Mouse (Mus musculus) R1 (cell line): Measurements from ENCODE around the gene Nhlrc2.
"Not testable (repeated sequence)": the region's sequence is repeated elsewhere in the genome, so short reads cannot be mapped to it uniquely, and the experiment has no call there.

Experiments used
- DNase-seq: peaks from one replicate; pipeline ENCODE4 v3.0.0-alpha.2; 2018; ENCODE audit warnings: low read depth, low spot score

Gene Nhlrc2

DNA sequence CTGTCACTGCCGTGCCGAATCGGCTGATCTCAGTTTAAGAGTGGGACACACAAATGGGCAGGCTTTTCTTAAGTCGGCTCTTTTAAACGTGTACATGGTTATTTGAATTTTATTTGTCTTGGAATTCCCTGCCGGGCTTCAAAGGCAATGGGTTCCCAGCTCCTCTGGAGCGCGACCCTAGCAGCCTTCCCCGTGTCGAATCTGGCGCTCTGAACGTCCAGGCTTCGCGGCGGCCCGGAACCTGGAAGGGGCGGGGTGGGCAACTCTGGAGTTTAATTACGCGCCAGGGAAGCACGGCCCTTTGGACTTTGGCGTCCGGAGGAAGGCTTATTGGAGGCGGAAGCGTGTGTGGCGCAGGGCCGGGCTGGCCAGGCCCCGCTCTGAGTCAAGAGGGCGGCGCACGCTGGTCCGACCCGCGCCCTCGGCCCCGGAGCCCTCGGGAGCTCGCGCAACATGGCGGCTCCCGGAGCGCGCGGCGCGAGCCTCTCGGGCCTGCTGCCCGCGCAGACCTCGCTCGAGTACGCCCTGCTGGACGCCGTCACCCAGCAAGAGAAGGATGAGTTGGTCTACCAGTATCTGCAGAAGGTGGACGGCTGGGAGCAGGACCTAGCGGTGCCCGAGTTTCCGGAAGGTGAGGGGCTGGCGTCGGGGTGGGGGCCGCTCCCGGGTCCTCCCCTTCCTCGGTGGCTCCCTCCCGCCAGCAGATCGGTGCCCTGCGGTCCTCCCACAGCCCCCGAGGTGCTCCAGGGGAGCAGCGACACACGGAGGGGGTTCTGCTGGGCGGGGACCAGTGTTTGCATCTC, at the start of gene Nhlrc2:
TSS of gene Nhlrc2 (plus strand) at position 32 of the 803 bp plus-strand sequence.
- DNase-seq, result peak; percentile 90

DNA sequence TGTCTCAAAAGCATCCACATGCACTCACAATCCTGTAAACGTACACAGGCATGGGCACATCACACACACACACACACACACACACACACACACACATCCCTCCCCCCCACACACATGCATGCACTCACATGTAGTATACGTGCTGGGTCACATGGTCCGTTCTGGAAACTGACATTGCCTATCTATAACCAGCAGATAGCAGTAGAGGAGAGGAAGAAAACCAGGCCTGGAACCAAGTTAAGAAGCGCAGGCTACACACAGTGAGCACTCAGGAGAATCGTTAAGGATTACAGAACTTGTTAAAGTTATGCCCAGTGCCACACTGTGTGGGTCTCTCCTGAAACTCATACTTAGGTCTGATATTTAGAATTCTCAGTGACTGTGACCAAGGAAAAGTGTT, 45.0 kb upstream of the Nhlrc2 start:
- not testable (repeated sequence) for DNase-seq

- not testable (repeated sequence) for DNase-seq
Measured at GRCm38 (mm10) chr19:56503525-56503924, 44.5 kb upstream of the Nhlrc2 start.

DNA sequence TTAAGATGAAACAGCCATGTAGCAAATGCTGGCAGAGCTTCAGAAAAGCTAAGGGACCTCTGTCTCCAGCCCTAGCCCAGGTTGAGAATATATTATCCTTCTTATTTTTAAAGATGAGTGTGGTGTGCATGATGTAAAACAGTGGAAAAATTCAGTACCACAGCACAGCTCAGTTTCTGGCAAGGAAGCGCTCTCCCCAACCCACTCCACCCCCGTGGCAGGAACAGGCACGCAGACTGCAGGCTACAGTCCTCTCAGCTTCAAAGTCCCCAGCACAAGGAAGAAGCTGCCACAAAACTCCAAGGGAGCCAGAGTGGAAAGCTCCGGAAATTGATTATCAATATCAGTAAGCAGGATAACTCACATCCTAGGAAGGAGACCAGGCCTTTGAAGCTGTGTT, 36.9 kb upstream of the Nhlrc2 start:
- not testable (repeated sequence) for DNase-seq

DNA sequence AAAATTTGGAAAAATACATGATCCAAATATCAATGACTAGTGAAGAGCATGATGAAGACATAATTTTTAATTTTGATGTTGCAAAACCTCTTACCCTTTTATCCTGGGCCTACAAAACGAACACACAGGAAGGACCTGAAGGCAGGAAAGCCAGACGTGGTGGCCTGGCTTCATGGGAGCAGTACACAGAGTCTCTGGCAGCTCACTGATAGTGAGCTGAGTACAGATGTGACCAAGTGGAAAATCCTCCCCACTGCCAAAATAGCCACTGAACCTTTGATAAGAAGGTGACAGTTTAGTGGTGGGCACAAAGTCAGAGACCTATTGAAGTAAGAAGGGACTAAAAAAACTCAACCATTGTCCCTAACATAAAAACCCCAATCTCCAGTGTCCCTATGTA, 34.5 kb upstream of the Nhlrc2 start:
- DNase-seq, result not testable (repeated sequence)

GRCm38 (mm10) chr19:56519408-56519807, 28.7 kb upstream of the Nhlrc2 start:
- DNase-seq, result not testable (repeated sequence)

- DNase-seq, result not testable (repeated sequence)
Measured at GRCm38 (mm10) chr19:56530529-56530928, 17.5 kb upstream of the Nhlrc2 start.

GRCm38 (mm10) chr19:56531251-56531650, 16.8 kb upstream of the Nhlrc2 start:
- no peak for DNase-seq

DNA sequence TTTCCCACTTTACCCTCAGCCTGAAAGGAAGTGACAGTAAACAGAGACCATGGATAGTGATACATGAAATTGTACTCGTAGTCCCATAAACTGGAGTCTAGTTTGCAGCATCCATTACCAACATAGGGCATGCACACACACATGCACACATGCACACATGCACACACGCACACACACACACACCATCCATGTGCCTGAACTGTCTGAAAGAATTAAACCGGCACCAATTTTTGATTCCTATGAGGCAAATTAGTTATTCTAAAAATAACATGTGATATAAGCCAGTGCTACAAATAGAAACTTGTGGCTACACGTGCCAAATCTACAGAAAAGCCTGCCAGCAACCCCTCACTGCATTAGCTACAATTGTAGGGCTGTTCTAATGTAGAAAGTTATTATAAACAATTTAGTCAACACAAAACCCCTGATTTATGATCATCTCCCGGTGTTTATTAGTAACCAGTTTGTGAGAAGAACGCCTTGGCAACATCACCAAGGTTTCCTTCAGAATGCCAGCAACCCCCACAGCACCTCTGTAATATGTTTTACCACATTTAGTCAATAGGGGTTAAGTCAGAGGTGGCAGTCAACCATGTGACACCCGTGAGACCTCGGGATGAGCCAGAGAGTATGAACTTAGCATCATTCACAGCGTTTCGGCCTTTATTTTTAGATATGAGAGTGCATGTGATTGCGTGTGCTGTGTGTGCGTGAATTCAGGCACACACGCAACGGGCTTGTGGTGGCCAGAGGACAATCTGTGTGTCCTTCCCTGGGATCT, 14.6 kb upstream of the Nhlrc2 start:
- no peak for DNase-seq

- no peak for DNase-seq
Measured at GRCm38 (mm10) chr19:56534337-56534736, 13.7 kb upstream of the Nhlrc2 start.

GRCm38 (mm10) chr19:56535064-56535463, 13.0 kb upstream of the Nhlrc2 start:
- DNase-seq, result no peak

DNA sequence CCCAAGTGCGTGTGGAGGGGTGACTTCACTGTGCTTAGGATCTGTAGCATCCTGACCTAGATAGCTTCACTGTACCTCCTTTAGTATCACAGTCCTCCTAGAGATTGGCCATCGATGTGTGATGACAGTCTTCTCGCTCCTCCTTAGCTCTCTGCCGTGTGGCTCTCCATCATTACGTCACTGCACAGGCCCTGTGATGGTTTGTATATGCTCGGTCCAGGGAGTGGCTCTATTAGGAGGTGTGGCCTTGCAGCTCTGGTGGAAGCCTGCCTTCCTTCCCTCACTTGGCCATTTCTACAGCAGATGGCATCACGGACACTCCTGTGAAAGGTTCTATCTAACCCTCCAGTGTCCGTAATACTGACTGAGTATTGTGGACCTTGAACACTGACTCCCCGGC, 12.3 kb upstream of the Nhlrc2 start:
- DNase-seq, result peak; percentile 53

GRCm38 (mm10) chr19:56543320-56543719, 4.7 kb upstream of the Nhlrc2 start:
- DNase-seq, result no peak

GRCm38 (mm10) chr19:56544681-56545388, 3.2 kb upstream of the Nhlrc2 start:
- no peak for DNase-seq

DNA sequence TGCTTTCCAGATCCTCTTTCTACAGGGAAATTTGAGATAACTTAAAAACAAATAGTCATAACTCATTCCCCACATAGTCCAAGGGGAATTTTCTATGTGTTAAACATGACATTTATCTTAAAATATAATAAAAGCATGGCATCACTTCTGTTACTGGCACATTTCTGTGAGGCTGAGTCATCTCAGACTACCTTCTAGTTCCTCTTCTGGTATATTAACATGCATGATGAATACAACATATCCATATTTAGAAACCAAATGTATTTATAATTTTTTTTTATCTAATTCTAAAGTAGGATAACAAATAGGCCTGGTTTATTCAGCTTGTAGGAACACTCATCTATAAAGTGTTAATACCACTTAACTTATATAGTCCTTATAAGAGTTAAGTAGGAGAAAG, 2.0 kb upstream of the Nhlrc2 start:
- DNase-seq, result no peak

DNA sequence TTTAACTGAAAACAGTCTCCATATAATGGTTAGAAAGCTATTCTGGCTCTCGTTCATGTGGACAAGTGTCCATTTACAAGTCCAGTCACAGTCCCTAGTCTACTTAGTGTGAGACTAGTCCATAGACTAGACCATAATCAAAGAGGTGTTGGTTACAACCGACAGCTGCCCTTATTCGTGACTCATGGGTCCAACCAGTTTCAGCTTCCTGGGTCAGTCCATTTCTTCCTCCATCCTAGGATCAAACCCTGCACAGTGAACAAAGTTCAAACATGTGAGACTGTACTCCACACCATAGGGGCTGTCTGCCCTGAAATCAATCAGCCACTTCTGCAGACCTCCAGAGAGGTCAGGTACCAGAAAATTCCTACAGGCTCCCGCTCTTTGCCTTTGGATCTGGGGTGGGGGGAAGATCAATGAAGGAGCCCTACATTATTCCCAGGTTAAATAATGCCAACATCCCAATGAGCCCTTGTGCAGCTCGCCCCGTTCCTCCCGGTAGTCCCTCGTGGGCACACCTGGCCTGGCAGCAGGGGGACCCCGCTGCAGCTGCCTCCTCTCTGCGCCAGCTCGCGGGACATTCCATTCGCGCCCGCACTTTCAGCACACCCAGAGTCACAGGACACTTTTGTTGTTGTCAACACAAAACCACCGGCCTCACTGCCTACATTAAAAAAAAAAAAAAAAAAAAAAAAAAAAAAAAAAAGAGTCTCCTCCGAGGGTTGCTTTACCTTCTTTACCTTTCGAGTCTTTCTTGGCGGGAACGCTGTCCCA, 418 bp upstream of the Nhlrc2 start, which contains the start of gene Dclre1a:
TSS of gene Dclre1a (minus strand) at position 767 of the 774 bp plus-strand sequence.
- no peak for DNase-seq

GRCm38 (mm10) chr19:56549033-56549680, 1.1 kb downstream of the Nhlrc2 start:
- DNase-seq, result no peak

GRCm38 (mm10) chr19:56553177-56553576, 5.1 kb downstream of the Nhlrc2 start:
- no peak for DNase-seq

DNA sequence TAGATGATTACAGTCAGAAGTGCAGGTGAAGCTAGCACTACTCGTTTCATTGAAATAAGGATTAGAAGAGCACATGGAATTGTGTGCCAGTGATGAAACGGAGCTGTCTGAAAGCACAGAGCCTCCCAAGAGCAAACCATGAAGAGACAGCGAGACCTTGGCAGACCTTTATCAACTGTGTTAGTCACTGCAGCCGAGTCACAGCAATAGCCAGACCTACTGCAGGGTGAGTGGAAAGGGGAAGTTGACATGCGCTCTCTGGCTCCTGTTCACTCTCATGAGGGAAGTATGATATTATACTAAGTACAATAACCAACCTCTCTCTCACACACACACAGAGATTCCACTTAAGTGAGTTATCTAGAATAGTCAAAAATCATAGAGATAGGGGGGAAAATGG, 7.9 kb downstream of the Nhlrc2 start:
- no peak for DNase-seq

- no peak for DNase-seq
Measured at GRCm38 (mm10) chr19:56562433-56563138, 14.5 kb downstream of the Nhlrc2 start.
